Mouse (Mus musculus) thymus, postnatal 4 days (tissue): ENCODE measurements around the gene Tmem104.

Source experiments
- DNase-seq: peaks from one replicate; pipeline ENCODE4 v3.0.0; 2021

The Tmem104 gene

GRCm38 (mm10) chr11:115285282-115285681 lies 98.0 kb downstream of the Tmem104 start:
- no peak for DNase-seq

GRCm38 (mm10) chr11:115286201-115286993 lies 99.1 kb downstream of the Tmem104 start:
- no peak for DNase-seq

GRCm38 (mm10) chr11:115287386-115287785 lies 100.1 kb downstream of the Tmem104 start:
- no peak for DNase-seq

GRCm38 (mm10) chr11:115288305-115288704 lies 101.0 kb downstream of the Tmem104 start:
- no peak for DNase-seq

- no peak for DNase-seq
These were observed 102.6 kb downstream of the Tmem104 start for GRCm38 (mm10) chr11:115289885-115290284.

- DNase-seq = no peak
These were observed 103.0 kb downstream of the Tmem104 start for GRCm38 (mm10) chr11:115290314-115290713.

- DNase-seq = no peak
These were observed 103.6 kb downstream of the Tmem104 start for GRCm38 (mm10) chr11:115290919-115291318.

- no peak for DNase-seq
These were observed 104.2 kb downstream of the Tmem104 start for GRCm38 (mm10) chr11:115291503-115291902.

GRCm38 (mm10) chr11:115292631-115293375 lies 105.5 kb downstream of the Tmem104 start:
- no peak for DNase-seq

GRCm38 (mm10) chr11:115295939-115296338 lies 108.7 kb downstream of the Tmem104 start:
- no peak for DNase-seq
